Mouse (Mus musculus) ovary, postnatal 36 days (tissue): ENCODE measurements around the gene Wars2.

Experiments
- DNase-seq: peaks from one replicate; pipeline ENCODE4 v3.0.0; 2022; ENCODE audit warnings: low spot score, mixed read lengths

Wars2 gene

DNA sequence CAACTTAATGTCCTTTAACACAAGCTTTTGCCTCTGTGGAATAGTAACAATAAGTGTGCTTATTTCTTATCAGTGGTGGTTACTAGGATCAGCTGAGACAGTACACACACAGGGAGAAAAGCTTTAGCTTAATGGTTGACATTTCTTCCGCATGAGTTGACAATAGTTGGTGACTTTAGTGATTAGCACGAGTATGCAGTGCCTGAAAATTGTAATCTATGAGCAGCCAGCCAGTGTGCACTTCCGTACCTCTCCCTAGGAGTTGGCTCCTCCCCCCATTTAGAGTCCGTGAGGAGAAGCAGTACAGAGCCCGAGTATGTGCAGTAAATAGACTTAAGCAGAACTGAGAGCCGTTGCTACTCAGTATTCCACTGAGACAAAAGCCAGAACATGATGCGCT lies 123.8 kb downstream of the Wars2 start:
- no peak for DNase-seq

DNA sequence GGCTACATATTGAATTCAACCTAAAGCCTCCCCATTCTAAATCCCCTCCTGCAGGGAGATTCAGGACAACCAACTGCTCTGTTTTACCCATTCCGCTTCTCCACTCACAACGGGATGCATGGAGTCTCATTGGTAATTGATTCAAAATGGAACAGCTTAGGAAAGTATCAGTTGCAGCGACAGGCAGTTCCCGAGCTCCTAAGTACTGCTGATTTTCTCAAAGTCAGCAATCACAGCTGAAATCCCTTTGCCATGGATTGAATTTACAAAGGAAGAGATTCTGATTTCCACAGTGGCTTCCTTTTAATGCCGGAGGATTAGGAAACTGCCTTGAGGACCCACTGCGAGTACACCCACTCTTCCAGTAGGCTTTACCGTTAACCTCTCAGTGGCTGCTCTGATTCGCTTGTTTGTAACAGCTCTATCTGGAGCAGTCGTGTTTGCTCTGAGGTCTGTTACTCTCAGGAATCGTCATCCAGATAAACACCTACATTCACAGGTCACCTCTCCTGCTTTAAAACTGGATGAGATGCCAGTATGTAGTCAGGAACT lies 126.0 kb downstream of the Wars2 start:
- no peak for DNase-seq

DNA sequence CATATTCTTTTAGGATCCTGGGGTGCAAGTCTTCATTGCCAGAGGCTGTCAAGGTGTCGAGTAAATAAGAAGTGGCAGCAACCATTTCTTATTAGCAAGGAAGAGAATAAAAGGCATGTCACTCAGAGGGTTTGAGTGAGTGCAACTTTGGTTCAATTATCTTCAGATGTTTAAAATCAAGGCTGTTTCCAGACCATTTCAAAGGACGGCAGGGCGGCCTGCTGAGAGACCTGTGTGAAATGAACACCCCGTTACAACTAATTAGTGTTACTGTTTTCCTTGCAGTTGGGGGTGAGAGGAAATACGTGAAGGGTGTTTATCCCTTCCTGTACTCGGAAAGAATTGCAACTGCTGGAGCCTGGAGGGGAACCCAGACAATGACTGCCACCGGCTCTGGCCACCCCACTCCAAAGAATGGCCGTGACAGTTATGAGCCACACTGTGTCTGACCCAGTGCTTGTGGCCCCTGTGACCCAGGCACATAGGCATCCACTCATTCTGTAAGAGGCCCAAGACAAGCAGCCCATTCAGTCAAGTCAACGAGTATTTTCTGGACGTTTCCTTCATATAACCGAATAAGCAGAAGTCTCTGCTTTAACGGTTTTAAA lies 137.2 kb downstream of the Wars2 start:
- DNase-seq: no peak

DNA sequence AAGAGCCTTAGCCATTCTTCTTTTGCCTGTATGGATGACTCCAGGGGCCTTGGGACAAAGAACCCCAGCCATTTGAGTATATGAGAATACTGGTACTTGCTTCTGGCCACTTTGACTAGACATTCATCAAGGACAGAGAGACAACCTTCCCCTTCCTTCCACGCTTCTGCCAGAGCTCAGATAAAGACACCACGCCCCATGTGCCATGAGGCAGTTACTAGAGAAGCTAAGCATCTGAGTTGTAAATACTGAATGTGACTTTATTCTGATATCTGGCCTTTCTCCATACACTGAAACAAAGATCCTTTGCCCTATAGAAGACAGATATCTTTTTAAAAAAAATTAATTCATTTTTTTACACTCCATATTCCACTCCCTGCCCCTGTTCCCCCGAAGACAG lies 138.8 kb downstream of the Wars2 start:
- no peak for DNase-seq

DNA sequence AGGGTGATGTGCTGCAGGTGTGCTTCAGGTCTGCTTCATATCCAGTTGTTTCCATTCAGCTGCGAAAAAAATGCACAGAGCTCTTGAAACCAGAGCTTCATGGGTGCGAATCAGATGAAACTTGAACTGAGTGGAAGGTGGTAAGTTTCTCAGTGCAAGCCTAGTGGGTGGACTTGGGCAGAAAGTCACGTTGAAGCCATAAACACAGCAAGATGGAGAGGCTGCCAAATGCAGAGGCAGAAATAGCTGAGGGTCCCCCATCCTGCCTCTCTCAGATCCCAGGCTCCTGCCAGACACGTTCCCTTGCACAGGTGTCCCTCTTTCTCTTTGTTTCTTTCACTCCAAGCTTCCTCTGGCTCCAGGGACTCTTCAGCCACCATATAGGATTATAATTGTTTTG lies 140.6 kb downstream of the Wars2 start:
- DNase-seq: no peak

DNA sequence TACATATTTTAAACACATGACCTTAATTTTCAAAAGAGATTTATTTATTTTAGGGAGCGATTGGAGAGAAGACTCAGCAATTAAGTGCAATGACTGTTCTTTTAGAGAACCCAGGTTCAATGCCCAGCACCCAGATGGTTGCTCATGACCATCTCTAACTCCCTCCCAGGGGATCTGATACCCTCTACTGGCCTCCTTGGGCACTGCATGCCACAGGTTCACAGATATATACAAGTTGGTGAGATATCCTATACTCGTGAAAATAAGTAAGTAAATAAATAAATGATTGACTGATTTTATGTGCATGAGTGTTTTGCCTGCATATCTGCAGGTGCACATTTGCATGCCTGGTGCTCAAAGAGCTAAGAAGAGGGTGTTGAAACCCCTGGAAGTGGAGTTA lies 147.4 kb downstream of the Wars2 start:
- DNase-seq: no peak
